Mouse (Mus musculus): Measurements from ENCODE around the gene Apol11b.
"Not testable (repeated sequence)": the region's sequence is repeated elsewhere in the genome, so short reads cannot be mapped to it uniquely, and the experiment has no call there.

The Apol11b gene

DNA sequence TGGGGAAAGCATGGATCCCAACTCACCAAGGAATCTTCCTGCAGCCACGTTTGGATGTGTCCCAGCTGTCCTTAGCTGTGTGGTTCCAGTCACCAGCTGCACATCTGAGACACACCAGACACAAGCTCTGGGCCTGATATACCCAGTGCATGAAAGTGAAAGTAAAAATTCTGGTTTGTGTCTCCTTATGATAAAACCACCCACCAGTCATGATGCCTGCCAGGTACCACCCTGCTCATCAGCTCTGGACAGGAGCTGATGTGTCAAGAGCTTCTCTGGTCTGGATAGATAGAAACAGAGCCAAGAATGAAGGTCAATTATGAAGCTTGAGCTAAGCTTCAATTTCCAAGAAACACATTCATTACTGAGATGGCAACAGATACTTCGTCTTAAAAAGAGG is at the start of gene Apol11b:
Gene Apol11b, minus strand, starts transcription at position 111 of the 400 bp plus-strand sequence.
- not testable (repeated sequence) for DNase-seq (ENCODE audit: low read depth, low spot score)

DNA sequence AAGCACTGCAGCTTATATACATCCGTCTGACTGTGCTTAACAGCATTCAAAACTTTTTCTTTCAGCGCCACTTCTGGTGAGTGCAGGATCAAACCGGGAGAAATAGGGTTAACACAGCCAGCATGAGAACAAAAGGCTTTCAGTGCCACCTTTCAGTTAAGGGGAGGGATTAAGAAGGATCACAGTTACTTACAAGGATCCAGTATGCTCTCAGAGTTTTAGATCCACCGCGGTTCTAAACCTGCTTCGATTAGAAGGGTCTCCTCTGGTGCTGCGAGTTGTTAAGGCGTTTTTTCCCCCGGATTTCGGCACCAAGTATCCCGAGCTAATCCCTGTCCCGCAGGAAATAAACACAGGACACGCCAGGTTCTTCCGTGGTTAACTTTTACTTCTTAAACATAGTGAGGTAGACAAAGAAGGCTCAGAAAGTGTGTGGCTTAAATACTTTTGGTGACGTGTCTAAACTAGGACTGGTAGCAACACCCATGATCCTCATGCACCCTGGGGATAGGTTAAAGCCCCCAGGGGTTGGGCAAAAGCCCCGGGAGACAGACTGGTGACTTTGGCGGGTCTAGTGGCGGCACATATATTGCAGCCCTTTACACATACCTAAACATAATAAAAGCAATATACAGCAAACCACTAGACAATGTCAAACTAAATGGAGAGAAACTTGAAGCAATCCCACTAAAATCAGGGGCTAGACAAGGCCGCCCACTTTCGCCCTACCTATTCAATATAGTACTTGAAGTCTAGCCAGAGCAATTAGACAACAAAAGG is 48.6 kb upstream of the Apol11b start:
- DNase-seq (ENCODE audit: low read depth, low spot score) = not testable (repeated sequence)

DNA sequence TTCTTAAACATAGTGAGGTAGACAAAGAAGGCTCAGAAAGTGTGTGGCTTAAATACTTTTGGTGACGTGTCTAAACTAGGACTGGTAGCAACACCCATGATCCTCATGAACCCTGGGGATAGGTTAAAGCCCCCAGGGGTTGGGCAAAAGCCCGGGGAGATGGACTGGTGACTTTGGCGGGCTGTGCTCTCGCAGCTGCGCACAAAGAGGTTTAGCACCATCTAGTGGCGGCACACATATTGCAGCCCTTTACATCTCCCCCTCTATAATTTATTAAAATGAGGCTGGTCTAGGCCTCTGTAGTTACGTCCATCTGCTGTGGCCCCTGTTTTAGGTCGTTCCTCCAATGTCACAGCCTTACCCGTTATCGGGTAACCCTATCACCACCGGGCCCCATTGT is 40.9 kb upstream of the Apol11b start:
- not testable (repeated sequence) for DNase-seq (ENCODE audit: low read depth, low spot score)

DNA sequence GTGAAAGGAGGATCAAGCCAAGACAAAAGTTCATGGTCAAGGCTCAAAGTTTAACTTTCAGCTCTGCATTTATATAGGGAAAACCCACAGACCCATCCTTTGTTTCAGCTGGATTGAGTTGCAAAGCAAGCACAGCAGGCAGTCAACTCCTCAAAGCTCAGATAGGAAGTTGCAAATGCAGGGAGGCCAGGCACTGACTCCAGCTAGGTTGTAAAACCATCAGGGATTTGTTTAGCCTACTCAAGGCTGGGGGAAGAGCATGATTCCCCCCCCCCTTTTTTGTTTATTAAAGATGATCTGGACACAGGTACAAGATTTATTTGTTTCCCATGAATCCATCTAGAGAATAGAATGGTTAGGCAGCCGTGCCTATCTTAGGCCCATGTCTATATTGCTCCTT is 31.0 kb upstream of the Apol11b start:
- DNase-seq (ENCODE audit: low read depth, low spot score) = not testable (repeated sequence)

DNA sequence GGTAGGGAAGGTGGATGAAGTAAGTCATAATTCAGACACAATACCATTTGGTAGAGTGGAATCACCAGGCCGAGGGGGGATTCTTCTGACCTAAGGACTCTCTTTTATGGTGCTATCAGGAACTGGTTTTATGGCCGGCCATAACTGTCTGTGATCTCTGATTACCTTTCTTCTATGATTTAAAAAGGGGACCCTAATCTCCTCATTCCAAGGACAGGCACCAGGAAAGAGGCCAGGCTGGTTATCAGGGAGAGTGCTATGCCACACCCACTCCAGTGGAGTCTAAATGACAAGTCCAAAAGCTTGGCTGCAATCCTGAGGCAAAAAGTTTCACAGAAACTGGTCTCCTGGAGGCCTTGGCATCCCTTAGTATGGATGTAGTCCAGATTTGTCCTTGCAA is 18.8 kb upstream of the Apol11b start:
- not testable (repeated sequence) for DNase-seq (ENCODE audit: low read depth, low spot score)

DNA sequence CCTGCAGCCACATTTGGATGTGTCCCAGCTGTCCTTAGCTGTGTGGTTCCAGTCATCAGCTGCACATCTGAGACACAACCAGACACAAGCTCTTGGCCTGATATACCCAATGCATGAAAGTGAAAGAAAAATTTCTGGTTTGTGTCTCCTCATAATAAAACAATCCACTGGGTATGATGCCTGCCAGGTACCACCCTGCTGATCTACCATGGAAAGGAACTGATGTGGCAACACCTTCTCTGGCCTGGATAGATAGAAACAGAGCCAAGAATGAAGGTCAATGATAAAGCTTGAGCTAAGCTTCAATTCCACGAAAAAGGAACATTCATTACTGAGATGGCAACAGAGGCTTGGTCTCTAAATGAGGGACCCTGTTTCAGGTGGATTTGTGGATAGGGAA is 16.7 kb upstream of the Apol11b start:
- DNase-seq (ENCODE audit: low read depth, low spot score) = not testable (repeated sequence)

DNA sequence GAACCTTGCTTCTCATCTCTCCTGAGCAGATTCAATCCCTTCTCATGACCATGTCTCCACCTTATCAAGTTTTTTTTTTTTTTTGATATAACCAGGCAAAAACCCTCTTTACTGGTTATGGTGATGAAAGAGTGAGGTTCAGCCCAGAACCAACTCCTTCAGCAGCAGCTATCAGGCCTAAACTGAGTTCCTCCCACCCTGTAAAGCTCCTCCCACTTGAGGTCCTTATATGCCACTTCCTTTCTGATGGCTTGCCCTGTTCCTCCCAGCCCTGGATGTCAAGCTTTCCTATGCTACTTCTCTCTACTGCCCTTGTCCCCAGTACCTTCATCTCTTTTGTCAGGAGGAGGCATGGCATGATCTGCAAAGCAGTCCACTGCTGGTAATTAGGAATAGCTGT is 8.1 kb upstream of the Apol11b start:
- not testable (repeated sequence) for DNase-seq (ENCODE audit: low read depth, low spot score)

DNA sequence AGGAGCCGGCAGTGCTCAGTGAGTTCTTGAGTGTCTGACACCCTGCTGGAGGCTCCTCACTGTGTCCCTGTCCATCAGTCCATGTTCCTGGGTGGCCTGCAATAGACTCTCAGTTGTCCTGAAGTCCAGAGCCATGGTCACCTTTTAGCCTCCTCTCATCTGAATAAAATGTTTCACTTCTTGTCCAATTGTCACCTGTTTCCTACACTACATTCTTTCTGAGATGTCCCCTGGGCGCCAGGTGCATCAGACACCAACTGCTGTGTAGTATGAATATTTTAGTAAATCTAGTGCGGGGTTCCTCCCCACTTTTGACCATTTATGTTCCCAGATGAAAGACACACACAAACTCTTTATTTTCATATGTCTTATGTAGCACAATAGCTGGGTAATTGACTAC is 13.3 kb downstream of the Apol11b start:
- not testable (repeated sequence) for DNase-seq (ENCODE audit: low read depth, low spot score)

DNA sequence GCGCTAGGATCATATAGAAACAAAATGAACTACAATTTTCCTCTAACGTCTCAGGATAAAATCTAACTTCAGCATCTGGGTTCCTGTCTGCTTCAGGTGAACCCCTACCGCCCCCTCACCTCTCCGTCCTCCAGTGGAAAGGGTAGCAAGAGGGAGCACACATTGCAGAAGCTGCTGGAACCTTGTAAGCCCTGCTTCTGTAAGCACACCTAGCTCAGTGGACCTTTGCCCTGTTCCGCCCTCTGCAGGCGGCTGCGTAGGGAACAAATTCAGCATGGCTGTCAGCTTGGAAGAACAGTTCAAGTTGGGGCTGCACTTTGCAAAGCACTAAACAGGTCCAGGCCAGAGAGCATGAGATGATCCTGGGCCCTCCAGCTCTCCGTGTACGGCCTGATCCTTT is 14.4 kb downstream of the Apol11b start:
- not testable (repeated sequence) for DNase-seq (ENCODE audit: low read depth, low spot score)

DNA sequence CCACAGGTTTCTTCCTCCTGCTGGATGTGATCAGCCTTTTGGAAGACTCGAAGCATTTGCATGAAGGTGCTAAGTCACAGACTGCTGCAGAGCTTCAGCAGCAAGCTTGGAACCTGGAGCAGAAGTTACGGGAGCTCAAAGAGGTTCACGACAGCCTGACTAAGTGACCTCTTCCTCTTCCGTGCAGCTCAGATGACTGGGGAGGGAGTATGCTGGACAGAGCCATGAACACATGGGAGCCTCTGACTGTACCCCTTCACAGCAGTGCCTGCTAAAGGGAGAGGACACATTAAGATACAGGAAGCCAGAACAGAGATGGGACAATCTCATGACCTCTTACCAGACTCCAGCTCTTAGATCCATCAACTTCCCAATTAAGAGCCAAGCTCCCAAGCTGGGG is 16.6 kb downstream of the Apol11b start:
- not testable (repeated sequence) for DNase-seq (ENCODE audit: low read depth, low spot score)

DNA sequence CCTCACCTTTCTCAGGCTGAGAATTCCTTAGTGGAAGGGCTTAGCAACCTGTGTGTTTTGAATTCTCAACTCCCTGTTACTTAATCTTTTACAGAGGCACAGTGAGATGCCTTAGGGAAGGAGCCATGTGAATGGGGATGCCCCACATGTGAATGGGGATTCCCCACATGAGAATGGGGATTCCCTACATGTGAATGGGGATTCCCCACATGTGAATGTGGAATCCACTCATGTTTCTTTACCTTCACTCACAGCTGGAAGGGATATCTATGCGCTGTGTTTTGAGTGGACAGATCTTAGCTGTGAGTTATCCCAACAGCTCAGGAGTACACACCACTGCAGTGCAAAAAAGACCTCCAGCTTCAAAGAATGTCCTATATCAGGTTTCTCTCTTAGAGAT is 18.4 kb downstream of the Apol11b start:
- DNase-seq (ENCODE audit: low read depth, low spot score) = no peak

DNA sequence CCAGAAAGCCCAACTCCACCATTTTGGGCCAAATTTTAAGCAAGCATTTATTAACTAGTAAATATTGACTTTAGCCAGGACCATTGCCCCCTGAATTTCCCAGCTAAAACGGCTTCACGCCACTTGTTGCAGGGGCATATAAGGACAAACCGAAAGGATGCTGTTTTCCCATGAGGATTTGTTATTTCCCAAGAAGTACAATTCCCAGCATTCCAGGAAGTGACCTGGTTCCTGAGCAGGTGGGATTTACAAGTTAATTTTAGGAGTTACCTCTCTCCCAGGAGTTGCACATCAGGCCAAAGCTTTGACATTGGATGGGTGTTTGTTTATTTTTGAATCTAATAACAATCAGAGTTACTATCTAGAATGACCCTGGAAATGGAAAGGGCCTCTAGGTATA is 37.0 kb downstream of the Apol11b start:
- no peak for DNase-seq (ENCODE audit: low read depth, low spot score)

DNA sequence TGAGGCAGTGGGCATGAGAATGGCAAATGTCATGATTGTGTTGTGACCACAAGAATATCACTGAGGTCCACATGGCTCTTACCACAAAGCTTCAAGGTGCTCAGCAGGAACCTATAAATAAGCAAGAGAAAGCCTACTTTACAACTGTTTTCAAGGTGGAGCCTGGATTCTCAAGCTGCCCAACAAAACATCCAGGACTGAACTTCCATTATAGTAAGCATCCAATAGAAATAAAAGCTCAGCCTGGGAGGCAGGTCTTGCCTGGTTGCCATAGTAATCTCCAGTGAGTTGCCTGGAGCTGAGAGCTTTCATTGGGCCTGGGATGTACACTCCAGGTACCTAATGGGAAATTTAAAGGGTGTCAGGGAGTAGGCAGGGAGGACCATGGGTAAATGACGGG is 44.1 kb downstream of the Apol11b start, which contains the start of gene Gm36245:
Gene Gm36245, plus strand, starts transcription at position 301 of the 400 bp plus-strand sequence.
- no peak for DNase-seq (ENCODE audit: low read depth, low spot score)

DNA sequence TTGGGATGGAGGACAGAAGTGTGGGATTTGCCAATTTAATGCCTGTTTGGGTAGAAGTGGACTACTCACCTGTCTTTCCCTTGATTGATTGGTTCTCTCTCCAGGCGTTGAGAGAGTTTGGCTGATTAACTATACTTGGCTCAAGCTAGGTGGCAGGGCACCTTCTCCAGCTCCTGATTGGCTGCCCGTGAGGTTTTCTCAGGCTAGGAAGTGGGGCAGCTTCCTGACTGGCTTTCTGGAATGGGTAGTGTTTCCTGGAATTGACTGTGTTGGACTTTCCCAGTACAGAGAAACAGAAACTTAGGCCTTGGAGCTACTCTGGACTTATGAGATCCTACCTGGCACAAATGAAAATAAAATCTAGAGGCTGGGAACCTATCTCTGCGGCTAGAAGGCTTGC is 44.7 kb downstream of the Apol11b start:
- no peak for DNase-seq (ENCODE audit: low read depth, low spot score)

DNA sequence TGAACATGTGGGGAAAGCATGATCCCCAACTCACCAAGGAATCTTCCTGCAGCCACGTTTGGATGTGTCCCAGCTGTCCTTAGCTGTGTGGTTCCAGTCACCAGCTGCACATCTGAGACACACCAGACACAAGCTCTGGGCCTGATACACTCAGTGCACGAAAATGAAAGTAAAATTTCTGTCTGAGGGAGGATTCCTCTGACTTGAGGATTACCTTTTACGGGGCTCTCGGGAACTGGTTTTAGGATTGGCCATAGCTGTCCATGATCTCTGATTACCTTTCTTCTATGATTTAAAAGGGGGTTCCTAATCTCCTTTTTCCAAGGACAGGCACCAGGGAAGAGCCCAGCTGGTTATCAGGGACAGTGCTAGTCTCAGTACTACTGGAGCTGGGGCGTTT is 47.1 kb downstream of the Apol11b start, which contains the start of gene Apol10b:
Gene Apol10b, minus strand, starts transcription at position 165 of the 400 bp plus-strand sequence.
- DNase-seq (ENCODE audit: low read depth, low spot score) = no peak

DNA sequence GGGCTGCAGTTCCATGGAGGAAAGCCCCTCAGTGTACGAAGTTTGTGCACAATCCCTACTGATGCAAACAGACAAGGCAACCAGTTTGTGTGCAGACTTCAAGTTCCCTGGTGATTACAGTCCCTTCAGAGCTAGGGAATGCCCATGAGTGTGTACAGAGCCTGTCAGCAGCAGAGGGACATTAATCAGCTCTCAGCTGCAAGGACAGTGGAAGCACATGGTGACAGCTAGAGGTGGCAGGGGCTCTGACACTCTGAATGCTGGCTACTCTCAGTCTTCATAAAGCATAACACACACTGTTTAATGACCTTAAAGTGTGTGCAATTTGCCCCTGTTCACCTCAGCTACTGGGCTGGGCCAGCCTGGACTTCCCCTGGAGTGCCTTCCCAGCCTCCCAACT is 49.5 kb downstream of the Apol11b start:
- DNase-seq (ENCODE audit: low read depth, low spot score) = no peak

DNA sequence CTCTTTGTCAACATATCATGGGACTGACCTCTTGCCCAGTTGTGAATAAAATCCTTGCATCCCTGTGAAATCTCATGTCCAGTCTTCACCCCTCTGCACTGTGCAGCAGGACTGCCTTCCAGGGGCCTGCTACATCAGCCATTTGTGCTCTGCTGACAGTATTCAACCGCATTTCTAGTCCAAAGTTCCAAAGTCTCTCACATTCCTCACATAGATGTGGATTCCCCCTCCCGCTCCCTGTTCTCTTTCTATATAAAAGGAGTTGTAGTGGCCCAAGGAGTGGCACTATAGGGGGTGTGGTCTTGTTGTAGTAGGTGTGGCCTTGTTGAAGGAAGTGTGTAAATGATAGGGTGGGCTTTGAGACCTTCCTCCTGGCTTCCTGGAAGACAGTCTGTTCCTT is 52.2 kb downstream of the Apol11b start:
- DNase-seq (ENCODE audit: low read depth, low spot score) = no peak

DNA sequence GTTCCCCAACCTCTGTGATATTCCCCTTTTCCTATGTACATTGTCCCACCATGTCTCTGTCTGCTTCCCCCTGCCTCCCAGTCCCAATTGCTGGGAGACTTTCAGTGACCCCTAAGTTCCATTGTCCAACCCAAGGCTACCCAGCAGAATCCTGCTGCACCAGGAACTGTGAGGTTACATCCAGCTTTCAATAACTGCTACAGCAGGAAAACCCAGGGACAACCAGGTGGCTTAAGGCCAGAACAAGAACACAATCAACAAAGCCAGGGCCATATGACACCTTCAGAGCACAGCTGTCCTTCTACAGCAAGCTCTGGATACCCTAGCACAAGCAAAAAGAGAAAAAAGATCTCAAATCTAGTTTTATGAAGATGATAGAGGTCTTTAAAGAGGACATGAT is 54.1 kb downstream of the Apol11b start:
- DNase-seq (ENCODE audit: low read depth, low spot score) = no peak

DNA sequence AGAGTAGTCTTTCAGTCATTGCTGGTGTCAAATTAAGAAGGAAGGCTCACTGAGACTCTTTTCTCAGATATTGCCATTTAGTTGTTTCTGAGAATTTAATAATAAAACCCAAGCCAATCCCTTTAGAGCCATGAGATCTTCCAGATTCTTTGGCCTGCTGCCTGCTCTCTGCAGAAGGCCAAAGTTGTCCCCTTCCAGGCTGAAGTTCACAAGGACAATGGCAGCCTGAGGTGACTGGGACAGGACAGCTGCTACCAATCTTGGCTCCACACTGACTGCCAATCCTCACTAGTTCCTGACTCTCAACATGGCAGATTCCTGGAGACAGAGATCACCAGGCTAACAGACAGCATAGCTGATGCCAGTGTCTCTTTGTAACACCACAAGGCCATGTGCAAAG is 56.1 kb downstream of the Apol11b start:
- DNase-seq (ENCODE audit: low read depth, low spot score) = no peak

Measured in c-Kit-negative CD71-positive TER-119-positive erythroid progenitor cells, embryonic 14.5 days (primary cell).